Mouse (Mus musculus) testis, adult 2 months (tissue): ENCODE data around the gene Gid8.

Experiments used
- CTCF ChIP-seq: fragments of 200-500 bp; IDR thresholded peaks from 2 replicates; pipeline ENCODE4 v1.5.1; 2012; ENCODE audit warnings: low read depth, mild to moderate bottlenecking, inconsistent platforms, low read length, moderate library complexity; ENCODE audit not compliant: control insufficient read depth, insufficient read depth, insufficient replicate concordance
- POLR2A ChIP-seq: fragments of 200-500 bp; IDR thresholded peaks from 2 replicates; pipeline ENCODE4 v1.6.1; 2012; ENCODE audit warnings: low read depth, mild to moderate bottlenecking, inconsistent platforms, low read length, moderate library complexity; ENCODE audit not compliant: control insufficient read depth

DNA sequence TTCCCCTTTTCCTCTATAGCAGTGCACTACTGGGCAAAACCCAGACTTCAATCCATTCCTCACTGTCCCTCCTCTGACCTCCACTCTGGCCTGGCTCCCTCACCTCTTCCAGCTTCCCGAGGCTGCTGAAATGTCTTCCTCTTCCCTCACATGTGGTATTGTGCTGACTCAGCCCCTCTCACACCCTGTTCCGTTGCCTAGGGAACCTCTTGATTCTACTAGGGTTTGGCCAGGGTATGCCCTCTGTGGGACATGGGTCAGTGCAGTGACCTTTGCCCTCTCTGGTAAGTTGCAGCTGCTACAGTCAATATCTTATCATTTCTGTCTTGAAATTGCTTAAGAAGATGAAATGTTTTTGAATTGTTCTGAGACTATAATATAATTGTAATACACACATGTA, 46.9 kb downstream of the Gid8 start:
- TF ChIP-seq CTCF (no peak), POLR2A (no peak)
